Mouse (Mus musculus) 3134 (cell line): Measurements from ENCODE around the gene Bcl9l.
"Not testable (repeated sequence)": the region's sequence is repeated elsewhere in the genome, so short reads cannot be mapped to it uniquely, and the experiment has no call there.

ENCODE experiments used
- DNase-seq: peaks from one replicate; pipeline ENCODE4 v3.0.0-alpha.2; 2011; ENCODE audit warnings: low spot score; ENCODE audit not compliant: insufficient read length; ENCODE audit errors: extremely low read depth

Gene Bcl9l

DNA sequence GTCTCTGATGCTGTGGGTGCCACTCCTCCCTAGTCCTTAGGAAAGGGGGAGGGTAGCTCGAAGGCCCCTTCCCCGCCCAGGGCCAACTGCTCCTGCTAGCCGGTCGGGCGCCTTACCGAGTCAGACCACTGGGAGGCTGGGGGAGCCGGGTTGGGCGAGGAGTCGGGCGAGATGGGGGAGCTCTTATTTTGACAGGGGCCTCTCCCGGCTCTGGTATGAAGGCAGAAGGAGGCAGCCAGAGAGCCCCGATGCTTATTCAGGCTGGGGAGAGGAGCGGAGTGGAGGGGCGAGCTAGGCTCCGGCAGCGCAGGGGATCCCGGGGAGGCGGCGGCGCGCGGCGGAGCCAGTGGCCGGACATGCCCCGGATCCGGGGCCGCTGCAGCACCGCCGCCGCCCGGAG is at the start of gene Bcl9l:
TSS of gene Bcl9l (plus strand) at position 274 of the 400 bp plus-strand sequence.
- DNase-seq: peak; percentile 91

DNA sequence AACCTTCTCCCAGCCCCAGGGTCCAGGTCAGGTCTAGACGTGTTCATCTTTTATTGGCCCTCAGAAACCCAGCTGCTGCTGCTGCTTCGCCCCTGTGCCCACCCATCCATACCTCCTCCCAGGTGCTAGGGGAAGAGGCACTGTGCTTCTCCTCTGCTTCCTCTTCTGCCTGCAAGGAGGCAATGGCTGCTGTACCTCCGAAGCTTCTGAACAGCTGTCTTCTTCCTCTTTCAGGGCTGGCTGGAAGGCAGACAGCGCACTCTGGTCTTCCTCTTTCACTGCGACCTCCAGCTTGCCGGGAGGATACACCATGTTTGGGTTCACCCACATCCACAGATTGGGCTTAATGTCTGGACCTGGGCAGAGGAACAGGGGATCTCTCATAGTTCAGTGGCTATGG is 46.9 kb upstream of the Bcl9l start:
- DNase-seq: no peak

DNA sequence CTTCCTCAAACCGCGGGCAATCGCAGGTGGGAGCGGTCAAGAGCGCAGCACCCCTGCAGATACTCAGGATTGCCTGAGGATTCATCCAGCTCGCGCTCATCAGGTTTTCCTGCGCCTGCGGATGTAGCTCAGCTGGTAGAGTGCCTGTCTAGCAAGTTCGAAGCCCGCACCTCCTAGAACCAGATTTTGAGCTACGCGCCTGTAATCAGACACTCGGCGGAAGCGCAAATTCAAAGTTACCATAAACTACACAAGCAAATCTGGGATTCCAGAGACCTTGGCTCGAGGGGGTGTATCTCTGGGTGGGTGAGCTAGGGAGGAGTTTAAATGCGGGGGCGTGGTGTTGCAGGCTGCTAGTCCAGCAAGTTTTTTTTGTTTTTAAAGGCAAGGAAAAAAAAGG is 41.7 kb upstream of the Bcl9l start, which contains the start of gene Foxr1:
TSS of gene Foxr1 (minus strand) at position 176 of the 400 bp plus-strand sequence.
- DNase-seq: no peak

DNA sequence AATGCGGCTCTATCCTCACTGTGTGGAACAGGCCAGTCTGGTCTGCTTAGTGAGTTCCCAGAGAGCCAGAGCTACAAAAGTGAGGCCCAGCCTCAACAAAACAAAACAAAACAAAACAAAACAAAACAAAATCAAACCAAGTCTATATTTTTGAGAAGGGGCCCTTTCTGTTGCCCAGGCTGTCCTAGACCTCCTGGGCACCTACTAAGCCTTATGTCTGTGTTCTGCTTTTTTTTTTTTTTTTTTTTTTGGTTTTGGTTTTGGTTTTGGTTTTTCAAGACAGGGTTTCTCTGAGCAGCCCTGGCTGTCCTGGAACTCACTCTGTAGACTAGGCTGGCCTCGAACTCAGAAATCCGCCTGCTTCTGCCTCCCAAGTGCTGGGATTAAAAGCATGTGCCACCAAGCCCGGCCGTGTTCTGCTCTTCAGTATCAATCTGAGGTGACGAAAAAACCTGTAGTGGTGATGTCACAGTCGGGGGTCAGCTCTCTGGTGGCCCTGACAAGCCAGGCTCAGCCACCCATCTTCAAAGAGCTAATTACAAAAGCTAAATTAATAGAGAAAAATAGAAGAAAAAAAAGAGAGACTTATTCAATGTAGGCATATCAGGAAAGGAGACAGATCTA is 38.1 kb upstream of the Bcl9l start:
- not testable (repeated sequence) for DNase-seq

DNA sequence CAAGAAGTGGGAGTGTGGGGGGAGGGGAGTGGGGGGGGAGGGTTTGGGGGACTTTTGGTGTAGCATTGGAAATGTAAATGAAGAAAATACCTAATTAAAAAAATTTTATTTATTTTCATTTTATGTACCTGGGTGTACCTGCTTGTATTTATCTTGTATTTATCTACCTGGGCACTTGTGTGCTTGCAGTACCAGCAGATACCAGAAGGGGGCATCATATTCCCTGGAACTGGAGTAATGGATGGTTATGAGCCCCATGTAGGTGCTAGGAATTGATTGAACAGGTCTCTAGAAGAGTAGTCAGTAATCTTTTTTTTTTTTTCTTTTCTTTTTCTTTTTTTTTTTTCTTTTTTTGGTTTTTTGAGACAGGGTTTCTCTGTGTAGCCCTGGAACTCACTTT is 32.2 kb upstream of the Bcl9l start:
- no peak for DNase-seq

DNA sequence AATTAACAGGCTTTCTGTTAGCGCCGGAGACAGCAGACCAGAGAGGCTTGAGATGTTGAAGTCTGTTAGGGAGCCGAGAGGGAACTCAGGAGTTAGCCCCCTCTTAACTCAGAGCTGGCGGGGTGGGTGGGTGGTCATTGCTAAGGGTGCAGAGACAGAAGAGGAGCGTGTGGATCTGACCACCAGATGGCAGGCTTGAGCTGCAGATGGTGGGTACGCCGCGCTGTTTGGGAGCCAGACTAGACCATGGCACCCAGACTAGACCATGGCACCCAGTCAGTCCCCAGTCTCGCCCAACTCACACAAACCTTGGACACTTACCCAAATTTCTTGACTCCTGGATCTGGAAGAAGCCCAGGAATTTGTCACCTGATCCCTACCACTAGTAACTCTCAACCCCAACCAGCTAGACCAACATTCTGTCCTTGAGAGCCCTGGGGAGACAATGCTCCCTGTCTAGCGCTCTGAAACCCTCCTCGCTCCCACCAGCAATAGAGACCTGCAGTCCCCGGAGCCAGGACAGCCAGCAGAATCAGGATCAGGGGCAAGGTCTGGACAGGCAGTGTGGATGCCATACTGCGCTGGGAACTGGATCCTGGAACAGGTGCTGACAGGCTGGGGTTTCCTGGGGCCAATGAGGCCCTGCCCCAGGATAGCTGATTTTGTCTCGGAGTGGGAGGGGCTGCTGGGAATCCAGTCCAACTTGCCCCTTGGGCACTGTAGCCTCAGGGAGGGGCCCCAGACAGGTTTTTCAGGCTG is 28.3 kb upstream of the Bcl9l start:
- DNase-seq: peak; percentile 44

DNA sequence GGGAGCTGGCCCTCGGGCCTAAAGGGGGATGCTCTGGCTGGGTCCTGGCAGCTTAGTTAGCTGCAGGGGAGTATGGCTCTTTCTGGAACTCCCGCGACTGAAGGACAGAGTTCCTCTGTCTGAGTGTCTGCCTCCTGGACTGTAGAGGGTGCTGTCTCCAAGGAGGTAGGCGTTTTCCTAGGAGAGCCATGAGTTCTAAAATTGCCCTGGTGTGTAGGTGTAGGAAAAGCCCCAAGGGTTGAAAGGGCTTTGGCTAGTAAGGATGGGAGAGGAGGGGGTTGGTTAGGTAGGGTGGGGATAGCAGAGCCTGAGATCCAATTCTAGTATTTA is 27.8 kb upstream of the Bcl9l start, which contains the start of gene Upk2:
TSS of gene Upk2 (minus strand) at position 86 of the 330 bp plus-strand sequence.
- no peak for DNase-seq

DNA sequence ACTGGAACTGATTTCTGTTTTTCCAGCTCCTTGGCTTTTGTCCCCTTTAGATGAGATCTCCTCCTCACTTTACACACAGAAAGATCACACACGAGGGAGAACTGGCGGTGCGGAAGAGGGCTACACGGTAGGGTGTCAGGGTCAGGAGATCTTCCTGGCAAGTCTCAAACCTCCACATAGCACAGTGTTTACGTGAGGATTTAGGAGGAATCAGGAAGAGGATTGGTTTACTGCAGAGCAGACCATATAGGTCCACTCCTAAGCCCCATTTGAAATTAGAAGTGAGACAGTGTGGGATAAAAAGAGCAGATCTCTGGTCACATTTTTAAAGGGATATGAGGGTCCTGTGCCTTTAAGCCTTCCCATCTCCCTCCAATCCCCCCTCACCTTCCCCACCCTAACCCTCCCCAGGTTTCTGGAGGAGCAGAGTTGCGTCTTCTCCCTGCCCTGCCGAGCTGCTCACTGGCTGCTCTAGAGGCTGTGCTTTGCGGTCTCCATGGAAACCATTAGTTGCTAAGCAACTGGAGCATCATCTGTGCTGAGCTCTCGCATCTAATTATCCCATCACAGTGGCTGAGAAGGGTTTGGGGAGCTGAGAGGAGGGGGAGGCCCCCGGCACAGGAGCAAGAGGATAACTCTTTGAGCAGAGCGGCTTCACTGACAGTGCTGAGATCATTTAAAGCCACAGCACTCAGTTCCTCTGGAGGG is 25.4 kb upstream of the Bcl9l start:
- no peak for DNase-seq

DNA sequence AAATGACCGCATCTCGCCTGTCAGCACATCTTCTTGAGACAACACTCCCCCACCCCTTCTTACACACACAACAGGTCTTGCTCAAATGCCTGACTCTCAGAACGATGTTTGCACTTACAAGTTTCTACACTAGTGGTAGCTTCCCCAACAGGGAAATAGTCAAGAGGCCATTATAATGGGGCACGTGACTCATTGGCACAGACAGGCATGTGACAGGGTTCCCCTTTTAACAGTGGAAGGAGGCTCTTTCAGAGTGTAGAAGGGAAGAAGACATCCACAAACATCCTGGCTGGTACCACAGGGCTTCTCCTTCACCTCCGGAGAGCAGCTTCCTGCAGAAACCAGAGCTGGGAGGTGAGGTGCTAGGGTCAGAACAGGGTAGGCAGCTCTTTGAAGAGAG is 20.7 kb upstream of the Bcl9l start:
- no peak for DNase-seq

DNA sequence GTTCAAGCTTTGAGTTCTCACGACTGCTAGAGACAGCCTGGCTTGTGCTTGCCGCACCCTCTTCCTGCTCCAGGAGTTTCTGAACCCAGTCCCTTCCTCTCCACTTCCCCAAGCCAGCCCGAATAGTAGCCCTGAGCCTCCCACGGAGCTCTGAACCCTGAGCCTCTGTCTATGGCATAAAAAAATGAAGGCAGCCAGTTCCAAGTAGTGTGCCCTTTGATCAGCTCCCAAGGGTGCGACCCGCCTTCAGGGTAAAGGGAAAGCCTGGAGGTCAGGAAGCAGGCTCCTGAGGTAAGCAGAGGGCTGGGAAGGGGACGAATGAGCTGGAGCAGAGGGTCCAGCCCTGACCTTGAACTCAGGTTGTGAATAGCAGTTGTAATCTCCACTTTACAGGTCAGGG is 14.4 kb upstream of the Bcl9l start:
- no peak for DNase-seq

DNA sequence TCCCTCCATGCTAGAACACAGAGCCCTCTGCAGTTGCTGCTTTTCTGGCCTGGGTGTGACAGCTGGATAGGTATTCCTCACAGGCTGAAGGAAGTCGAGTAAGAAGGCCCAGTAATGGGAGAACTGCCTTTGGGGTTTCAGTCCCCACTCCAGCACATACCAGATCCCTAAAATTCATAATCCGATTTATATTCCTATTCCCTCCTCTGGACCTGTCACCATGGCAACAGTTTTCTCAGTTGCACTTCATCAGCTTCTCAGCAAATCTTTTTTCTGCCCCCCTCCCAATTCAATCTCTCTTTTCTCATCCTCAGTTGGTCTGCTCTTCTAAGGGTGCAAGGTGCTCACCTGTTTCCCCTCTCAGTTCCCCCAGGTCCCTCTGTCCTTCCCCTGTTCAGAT is 13.8 kb upstream of the Bcl9l start:
- DNase-seq: no peak

DNA sequence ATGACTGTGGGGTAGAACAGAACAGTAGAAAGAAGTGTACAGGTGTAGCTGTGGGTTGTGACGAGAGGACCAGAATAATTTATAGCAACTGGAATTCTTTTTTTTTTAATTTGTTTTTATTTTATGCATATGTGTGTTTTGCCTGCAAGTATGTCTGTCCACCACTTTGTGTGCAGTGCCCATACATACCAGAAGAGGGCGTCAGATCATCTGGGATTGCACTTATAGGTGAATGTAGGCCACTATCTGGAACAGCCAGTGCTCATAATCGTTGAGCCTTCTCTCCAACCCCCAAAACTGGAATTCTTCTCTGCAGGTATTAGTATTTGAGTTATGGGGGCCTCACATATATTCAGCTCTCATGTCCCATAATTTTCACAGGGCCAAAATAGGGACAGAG is 9.4 kb upstream of the Bcl9l start:
- DNase-seq: no peak

DNA sequence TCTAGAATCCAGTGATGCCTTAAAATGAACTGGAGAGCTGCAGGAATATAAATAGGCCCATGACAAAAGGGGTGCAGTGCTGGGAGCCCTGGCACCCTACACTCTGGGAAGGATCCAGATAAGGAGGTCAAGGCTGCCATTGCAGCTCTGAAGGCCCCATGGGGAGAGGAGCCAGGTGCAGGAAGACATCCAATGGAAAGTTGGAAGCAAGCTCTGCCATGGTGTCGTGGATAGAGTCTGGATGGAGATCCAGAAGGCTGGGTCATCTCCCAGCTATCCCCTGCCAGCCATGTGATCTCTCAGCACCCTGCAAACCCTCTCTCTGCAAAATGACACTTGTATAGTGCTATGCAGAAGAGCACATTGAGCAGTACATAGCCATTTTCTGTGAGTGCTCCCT is 8.3 kb upstream of the Bcl9l start:
- DNase-seq: no peak

DNA sequence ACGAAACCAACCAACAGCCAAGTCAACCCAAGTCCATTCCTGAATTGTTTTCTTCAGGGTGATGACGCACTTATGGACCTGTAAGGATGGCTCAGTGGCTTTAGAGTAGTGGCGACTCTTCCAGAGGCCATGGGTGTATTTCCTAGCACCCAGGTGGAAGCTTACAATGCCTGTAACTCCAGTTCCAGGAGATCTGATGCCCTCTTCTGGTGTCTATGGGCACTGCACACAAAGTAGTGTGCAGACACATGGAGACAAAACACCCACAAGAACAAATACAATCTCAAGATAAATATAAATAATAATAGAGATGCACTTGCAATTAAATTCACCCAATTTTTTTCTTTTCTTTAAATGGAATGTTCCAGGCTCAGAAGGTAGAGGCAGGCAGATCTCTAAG is 6.7 kb upstream of the Bcl9l start:
- DNase-seq: no peak

DNA sequence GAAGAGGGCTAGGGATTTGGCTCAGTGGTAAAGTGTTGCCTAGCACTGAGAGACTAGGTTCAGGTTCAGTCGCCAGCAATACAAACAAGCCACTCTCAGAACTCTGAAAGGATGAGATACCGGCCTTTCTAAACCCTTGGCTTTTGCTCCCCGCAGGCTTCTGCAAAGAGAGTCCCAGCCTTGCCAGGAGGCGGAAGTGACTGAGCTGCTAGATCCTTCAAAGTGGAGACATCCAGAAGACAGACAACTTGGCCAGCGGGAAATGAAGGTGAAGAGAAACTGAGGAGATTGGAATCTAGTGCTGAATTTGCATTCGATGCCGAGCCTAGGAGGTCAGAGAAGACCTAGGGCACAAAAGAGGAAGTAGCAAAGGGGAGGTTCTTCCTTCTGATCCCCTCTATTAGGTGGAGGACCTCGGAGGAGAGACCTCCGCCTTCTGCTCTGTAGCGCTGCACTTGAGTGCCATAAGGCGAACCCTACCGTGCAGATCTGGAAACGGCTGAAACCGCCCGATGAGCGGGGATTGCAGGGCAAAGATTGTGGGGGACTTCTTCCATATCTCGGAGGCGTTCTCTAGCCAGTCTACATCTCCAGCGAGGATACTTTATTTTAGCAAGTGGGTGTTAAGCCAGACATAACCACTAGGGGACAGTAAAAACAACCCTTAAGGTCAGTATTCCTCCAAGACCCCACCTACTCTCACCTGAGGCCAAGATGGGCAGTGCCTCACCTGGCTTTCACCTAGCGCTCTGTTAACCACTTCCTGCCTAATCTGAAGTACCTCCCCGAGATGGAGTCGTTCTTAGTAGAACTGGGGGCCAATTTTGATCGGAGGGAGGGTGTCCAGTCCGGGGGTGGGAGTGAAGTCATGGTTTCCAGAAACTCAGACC is 5.0 kb upstream of the Bcl9l start:
- DNase-seq: peak; percentile 39

DNA sequence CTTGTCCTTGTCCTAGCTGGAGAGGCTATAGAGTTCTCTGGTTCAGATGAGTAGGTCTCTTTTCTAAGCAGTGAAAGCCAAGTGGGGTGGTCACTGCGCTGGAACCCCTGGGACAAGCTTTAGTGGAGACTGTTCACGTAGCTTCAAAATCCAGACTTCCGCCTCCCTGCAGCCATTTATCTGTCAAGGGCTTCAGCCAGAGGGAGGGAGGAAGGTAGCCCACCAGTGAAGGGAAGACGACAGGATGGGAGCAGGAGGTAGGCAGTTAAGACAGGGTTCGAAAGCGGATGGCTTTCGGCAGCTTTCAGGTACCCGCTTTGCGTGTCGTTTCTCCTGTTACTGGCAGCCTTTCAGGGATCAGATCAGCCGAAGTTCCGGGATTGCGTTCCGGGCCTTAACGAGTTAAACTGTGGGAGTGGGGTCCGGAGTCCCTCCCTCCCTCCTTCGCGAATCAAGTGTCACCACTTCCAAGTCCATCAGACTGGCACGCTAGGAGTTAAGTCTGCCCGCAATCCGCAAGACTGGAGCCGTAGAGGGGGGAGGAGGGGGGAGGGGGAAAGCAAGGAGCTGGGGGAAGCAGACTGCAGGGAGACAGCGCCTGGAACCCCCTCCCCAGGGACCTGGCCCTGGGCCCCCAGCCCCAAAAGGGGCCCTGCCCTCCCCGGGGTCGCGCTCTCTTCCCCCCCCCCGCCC is 4.2 kb upstream of the Bcl9l start:
- DNase-seq: peak; percentile 85

DNA sequence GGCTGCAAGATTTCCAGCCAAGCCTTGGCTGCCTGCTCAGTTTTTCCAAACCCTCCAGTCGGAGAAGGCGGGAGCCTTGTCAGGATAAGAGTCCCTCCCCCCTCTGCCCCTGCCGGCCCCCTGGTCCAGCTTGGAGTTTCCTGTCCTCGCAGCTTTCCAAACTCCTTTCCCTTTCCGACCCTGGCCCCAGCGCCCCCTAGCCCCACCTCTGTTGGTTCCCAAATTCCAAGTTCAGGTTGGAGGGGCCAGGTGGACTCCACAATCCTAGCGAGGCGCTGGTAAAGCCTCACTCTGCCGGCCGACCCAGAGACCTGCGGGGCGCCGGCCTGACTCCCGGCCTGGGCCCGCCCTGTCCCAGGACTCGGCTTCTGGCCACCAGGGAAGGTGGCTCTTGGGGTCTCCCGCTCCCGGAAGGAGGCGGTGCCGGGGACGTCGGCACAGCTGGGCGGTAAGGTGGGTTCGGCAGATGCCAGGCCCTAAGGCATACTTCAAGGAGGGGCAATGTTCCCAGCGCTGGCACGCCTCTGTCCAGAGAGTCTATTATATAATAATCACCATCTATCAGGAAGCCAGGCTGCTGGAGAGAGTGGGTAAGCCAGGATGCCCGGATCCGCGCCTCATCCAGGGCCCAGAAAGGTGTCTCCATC is 3.5 kb upstream of the Bcl9l start:
- DNase-seq: peak; percentile 85

DNA sequence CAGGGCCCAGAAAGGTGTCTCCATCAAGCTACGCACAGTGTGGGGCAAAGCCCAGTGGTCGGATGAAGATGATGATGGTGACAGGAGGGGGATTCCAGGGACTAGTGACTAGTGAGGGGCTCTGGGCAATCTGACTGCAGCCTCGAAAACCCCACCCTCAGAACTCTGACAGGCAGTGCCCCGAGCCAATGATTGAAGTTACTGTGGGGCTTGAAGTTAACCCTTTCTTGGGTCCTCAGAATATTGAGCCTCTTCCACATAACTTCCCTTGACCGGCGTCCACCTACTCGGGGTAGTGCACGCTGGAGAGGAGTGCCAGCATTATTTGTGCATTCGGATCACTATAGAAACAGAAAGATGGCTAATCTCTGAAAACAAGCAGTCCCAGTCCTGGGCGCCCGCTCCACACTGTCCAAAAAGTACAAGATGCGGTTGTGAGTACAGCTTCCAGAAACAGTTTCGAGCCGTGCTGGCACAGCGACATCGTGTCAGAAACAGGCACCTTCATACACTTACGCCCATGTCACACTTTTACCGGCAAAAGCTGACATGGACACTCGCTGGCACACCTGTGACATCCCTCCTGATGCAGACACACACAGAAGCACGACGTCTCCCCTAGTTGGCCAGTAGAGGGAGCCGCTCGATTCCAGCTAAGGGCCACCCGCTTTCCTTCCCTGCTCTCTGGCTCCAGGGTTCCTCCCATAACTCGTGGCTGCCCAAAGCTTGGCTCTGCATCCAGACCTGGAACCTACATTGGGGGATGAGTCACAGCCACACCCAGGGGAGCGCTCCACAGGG is 2.8 kb upstream of the Bcl9l start:
- peak; percentile 86 for DNase-seq

DNA sequence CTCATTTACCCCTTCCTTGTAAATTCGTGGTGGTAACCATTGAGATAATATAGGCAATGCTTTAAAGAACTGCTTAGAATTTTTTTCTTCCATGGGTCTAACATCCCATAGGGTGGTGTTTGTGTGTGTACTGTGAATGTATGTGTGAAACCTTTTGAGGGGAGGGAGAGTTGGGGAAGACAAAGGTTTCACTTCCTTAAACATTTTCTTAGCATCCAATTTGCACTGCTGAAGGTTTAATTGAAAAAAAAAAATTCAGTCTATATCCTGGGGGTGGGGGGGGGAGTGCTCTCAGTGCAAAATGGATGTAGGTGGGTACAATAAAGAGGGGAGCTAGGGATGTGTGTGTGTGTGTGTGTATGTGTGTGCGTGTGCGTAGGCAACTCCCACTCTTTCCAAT is 513 bp upstream of the Bcl9l start:
- no peak for DNase-seq
